Mouse (Mus musculus) gastrocnemius, adult 18-20 months (tissue): ENCODE measurements around the gene Adra2c. TPM values are rescaled to one million over a fixed set of nuclear protein-coding genes. Genes with fewer than 3 reads are reported as not detected.

ENCODE experiments used
- DNase-seq: peaks from one replicate; pipeline ENCODE4 v3.0.0; 2021; ENCODE audit warnings: low spot score
- long read RNA-seq, 2 experiments: library from polyadenylated mRNA; stranded (forward); transcript quantifications; one replicate each; pipeline ENCODE4 v2.0.0; 2021
- total RNA-seq, 2 experiments: library from RNA; stranded (reverse); gene quantifications; 2 replicates each; pipeline ENCODE4 v1.2.3; 2021

Adra2c gene
- total RNA-seq, result under 1 TPM; 0.18 to 0.31 TPM
- long read RNA-seq, experiment 1, partial matches to known transcripts, result 0 of 2 reads
- long read RNA-seq, experiment 1, other reads (novel, unspliced or antisense), result 0 of 2 reads
- long read RNA-seq, experiment 2, partial matches to known transcripts, result 0 of 2 reads
- long read RNA-seq, experiment 2, other reads (novel, unspliced or antisense), result 0 of 2 reads

DNA sequence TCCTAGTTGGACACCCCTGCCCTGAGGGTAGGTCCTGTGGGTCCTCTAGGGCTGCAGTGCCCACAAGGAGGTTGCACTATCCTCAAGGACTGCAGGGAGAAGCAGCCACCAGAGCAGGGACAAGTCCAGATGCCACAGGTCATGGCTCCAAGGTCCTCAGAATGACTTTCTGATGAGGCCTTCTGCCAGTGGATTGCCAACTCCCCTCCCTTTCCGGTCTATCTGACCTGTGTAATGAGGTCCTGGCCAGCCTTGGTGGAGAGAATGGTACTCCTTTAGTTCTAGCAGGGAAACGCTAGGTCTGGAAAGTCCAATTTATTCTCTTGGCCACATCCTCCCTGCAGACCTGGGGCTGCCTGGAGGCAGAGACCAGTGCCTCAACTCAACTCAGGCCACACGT lies at the start of gene Adra2c:
TSS of gene Adra2c (plus strand) at position 301 of the 400 bp plus-strand sequence.
- DNase-seq, result no peak

DNA sequence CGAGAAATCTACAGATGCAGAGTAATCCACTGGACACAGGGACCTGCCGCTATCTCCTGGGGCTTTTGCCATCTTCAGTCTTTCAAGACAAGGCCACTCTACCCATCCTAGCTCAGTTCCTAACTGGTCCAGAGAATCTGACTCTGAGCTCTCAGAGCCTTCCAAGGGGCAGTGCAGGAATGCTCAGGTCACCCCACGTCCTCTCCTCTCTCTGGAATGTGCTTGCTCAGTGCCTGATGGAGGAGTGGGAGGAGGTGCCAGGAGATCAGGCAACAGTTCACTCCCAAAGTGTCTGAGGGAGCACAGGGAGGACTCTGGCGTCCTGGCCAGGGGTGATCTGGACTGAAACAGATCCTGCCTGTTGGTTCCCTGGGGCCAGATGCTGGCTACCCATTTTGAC lies 45.0 kb upstream of the Adra2c start:
- no peak for DNase-seq

DNA sequence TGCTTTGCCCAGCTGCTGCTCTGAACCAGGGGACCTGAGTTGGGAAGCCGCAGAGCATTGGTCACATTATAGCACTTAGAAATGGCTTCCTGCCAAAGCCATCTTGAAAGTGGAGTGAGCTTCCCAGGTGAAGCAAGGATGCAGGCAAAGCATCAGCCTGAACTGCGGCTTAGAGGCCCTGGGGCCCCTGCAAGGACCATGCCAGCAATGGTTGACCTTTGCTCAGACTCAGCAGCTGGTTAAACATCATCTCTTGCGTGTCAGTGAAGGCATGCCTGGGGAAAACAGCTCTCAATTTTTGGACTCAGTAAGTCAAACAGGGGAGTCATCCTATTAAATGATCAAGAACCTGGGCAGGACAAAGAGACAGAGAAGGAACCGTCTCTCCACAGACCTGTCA lies 40.4 kb upstream of the Adra2c start:
- no peak for DNase-seq

DNA sequence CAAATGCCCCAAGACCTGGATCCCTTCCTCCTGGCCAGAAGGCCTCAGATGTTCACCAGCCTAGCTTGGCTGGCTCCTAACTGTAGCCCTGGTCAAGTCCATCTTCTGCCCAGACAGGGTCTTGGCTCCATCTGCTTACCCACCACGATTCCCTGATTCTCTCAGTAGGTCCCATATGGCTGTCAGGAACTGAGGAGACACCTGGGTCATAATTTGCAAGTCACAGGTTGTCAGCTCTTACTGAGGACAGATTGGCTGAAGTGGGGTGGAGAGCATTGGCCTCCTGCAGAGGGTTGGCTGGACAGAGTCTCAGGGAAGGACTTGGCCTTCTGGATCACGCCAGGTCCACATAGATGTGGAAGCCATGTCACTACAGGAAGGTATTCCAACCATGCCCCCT lies 39.5 kb upstream of the Adra2c start:
- no peak for DNase-seq

DNA sequence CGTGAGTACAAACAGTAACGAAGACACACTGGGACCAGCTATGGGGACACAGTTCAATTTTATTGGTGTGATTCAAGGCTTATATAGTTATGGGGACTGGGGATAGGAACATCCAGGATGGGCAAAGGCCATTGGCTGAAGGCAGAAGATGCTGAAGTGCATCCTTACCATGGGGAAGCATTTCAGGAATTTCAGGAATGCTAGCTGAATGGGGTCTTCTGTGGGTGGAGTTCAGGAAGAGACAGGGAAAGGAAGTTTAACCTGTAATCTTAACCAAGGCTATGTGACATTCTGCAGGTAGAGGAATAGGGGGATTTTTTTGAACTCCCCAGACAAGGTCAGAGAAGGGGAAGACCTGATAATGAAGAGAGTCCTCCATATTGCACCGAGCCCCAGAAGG lies 36.6 kb upstream of the Adra2c start:
- DNase-seq, result no peak

DNA sequence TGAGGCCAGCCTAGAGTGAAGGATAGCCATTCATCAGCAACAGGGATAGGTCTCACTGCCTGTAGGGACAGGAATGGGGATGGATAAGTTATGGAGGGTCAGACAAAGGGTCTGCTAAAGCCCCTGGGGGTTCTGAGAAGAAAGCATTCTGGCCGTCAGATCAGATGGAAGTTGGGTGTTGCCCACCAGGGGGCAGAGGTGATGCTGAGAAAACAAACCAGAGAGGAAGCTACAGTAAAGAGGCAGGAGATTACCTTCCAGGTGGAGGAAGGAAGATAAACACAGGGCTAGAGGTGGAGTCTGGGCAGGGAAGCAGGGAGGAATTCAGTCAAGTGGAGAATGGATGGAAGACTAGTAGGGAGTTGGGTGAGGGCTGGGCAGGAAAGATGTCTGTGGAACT lies 33.9 kb upstream of the Adra2c start:
- DNase-seq, result no peak

DNA sequence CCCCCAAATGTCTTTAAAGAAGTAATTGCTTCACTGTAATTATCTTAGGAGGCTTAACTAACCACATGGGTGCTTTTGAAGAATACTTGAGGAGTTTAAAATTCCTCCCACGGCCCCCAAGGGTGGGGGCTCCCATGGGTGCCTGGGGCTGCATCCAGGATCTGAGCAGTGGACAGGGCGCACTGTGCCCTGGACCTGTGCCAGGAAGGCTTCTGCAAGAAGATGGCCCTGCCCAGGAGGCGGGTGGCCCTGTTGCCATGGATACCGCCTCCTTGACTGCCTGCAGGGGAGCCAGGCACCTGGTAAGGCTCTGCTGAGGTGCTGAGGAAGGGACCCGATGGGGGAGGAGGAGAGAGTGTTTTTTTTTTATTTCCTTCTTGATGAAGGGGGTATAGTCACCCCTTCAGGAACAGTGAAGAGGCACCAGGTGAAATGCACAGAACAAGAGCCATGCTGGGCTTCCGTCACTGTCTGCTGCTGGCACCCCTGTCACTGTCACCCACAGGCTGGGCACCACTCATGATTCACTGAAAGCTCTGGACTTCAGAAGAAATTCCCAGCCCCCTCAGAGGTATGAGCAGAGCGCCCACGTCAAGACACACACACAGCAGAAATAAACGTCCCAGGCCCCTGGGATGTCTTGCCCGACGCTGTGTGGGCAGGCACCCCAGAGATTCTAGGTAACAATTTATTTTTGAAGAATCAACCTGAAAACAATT lies 32.4 kb upstream of the Adra2c start:
- no peak for DNase-seq

DNA sequence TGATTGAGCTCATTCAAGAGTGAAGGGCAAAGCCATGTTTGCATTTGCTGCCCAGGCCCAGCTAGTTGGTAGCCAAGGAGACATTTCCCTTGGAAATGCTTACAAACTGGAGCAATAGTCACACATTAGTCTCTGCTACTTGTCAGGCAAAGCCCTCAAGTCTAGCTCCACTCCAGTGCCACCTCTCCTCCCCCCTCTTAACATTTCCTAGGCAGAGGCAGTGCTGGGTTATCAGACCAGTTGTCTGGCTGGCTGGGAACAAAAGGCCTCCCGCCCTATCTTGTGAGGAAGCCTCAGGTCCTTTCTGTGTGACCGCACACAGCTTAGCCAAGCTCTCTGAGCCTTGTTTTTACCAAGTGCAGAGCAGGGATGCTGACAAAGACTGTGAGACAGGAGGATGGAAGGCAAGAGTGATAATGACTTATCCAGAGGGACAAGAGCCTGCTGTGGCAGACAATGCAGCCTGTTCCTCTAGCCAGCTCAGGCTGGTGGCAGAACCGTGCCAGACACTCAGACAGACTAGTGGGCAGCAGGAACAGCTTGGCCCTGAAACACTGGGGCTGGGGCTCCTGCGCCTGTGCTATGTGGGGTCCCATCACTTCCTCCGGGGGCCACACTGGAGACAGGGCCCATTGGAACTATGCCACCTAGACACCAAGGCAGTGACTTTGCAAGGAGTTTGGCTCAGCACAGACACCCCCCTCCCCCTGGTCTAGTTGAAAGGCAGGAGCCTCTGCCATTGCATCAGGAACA lies 23.0 kb upstream of the Adra2c start:
- no peak for DNase-seq

DNA sequence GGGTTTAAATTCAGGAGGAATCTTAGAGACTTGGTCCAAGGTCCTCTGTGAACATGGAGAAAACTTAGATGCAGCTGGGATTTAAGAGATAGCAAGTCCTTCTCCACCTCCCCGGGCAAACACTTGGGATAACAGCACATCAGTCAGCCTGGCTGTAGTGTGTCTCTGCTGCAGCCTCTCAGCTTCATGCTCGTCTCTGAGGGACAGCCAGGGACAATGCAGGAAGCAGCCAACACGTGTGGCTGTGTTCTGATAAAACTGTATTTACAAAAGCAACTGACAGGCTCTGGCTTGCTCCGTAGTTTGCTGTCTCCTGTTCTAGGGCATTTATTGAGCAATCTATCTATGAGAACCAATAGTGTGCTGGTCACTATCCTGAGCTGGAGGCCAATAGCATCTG lies 14.4 kb upstream of the Adra2c start:
- no peak for DNase-seq

DNA sequence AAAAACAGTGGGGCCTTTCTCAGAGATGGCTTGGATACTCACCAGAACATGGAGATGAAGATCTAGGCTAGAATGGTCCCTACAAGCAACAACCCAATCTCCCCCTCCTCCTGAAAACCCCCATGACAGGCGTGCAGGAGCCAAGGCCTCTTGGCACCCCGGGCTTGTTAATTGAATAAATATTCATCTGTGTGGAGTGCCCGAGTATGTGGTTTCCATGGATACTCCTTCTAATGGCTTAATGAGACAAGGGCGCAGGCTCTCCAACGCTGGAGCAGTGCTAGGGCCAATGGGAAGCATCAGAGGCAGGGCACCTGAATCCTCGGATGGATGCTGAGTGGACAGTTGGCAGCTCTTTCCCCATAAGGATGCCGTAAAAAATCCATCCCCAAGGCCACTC lies 10.6 kb upstream of the Adra2c start:
- DNase-seq, result no peak

DNA sequence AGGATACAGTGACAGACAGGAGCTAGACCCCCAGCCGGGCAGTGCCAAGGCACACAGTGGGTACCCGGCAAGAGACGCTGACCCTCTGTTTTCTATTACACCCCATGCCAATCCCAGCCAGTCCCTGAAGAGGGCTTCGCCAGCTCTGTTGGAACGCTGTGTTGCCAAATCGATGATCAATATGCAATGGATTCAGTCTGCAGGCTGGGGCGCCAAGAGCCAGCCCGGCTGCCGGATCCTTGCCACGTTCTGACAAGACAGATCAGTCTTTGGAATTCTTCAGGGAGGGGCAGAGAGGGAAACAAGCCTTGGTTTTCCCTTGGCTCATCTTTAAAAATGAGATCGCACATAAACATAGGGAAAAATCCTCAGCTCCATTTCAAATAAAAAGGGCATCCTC lies 2.8 kb upstream of the Adra2c start:
- DNase-seq, result no peak

DNA sequence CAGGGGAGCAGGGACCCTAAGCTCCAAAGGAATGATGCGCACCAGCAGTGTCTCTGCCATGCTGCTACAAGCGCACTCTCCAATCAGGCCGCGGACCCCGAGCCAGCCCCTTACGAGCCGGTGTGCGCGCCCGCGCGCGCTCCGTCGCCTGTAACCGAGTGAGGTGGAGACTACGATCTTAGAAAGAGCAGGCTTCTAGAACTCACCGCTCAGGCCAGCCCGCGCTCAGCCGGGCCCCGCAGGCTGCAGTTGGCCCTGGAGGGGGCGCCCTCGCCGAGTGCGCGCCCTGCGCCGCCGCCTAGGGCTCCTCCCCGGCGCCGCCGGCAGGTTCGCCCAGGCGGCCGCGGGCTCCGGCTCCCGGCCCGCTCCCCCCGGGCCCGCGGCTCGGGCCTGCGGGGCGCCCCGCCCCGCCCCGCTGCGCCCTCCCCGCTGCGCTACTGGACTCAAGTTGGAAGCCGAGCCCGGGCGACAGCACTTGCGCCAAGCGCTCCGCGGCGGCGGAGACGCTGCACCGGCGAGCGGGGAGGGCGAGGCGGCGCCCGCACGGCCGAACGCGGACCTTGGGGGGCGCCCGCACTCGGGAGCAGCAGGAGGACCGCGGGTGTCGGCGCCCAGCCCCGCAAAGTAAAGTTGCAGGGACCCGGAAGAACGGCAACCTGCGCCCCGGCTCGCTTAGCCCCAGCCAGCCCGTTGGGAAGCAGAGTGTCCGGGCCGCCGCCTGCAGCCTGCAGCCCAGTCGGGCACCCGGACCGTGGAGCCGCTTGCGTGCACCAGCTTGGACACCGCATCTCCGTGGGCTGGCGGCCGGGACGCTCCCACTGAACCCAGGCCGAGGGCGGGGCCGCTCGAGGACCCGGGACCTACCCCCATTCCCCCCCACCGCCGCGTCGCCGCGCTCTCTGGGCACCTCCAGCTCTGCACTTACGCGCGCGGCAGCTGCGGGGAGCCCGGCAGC lies 899 bp downstream of the Adra2c start:
- DNase-seq, result peak; percentile 3

DNA sequence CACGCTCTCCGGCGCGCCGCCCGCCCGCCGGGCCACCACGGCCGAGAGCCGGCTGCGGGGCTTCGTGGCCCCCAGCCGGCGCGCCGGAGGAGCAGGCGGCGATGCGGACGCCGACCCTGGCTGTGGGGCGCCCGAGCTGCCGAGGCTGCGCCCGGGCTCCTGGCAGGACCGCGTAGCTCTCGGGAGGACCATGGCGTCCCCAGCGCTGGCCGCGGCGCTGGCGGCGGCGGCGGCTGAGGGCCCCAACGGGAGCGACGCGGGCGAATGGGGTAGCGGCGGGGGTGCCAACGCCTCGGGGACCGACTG lies 1.5 kb downstream of the Adra2c start:
- no peak for DNase-seq

DNA sequence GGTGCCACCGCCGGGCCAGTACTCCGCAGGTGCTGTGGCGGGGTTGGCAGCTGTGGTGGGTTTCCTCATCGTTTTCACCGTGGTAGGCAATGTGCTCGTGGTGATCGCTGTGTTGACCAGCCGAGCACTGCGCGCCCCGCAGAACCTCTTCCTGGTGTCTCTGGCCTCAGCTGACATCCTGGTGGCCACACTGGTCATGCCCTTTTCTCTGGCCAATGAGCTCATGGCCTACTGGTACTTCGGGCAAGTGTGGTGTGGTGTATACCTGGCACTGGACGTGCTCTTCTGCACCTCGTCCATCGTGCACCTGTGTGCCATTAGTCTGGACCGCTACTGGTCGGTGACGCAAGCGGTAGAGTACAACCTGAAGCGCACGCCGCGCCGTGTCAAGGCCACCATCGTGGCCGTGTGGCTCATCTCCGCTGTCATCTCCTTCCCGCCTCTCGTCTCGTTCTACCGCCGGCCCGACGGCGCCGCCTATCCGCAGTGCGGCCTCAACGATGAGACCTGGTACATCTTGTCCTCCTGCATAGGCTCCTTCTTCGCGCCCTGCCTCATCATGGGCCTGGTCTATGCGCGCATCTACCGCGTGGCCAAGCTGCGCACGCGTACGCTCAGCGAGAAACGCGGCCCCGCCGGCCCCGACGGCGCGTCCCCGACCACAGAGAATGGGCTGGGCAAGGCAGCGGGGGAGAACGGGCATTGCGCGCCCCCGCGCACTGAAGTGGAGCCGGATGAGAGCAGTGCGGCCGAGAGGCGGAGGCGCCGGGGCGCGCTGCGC lies 2.1 kb downstream of the Adra2c start:
- DNase-seq, result no peak

DNA sequence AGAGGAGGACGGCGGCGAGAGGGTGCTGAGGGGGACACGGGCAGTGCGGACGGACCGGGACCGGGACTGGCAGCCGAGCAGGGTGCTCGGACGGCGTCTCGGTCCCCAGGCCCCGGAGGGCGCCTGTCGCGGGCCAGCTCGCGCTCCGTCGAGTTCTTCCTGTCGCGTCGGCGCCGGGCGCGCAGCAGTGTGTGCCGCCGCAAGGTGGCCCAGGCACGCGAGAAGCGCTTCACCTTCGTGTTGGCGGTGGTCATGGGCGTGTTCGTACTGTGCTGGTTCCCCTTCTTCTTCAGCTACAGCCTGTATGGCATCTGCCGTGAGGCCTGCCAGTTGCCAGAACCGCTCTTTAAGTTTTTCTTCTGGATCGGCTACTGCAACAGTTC lies 2.7 kb downstream of the Adra2c start:
- no peak for DNase-seq

DNA sequence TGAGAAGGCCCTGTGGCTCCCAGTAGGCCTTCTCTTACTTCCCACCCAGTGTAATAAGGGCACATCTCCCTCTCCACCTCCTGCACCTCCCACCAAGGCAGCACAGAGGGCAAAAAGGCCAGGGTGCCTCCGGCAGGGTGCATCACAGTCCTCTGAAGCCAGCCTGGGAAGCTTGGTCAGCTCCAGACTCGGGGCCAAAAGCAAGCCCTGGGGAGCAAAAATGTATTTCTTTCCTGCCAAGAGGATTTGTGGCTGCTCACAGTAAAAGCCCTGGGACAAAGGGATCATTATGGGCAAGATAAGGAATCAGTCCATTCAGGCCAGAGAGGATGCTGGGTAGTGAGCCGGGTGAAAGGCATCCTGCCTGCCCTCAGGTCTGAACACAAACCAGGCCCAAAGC lies 7.2 kb downstream of the Adra2c start:
- DNase-seq, result no peak

DNA sequence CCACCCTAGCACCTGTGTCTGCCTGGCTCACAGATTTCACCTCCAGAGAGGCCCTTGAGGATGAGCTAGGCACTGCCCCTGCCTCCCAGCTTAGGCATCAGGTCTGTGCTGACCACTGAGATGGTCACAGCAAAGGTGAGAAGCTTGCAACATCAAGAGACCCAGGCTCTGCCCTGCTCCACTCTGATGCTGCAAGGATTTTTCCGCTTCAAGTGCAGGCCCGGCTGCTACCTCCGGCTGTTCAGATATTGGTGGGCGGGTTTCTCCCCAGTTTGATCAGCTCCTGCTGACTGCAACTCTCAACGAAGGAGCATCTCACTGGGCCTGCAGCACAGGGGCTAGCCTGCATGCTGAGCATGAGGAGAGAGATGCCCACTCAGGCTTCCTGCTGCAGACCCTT lies 8.1 kb downstream of the Adra2c start:
- no peak for DNase-seq

DNA sequence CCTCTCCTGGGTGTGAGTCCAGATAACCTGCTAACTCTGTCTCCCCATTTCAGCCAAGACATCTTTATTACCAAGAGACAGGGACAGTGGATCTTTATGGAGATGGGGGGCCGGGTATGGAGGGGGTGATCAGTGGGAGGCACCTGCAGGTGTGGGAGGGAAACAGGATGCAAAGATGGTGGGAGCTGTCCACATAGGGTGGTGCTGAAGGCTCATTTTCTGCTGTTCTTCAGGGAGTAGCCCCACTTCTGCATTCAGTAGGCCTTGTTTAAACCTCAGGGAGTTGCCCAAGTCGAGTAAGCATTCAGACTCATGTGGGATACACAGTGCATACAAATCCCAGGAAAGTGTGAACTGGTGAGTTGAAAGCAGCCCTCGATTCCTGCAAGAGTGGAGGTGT lies 21.5 kb downstream of the Adra2c start:
- DNase-seq, result no peak

DNA sequence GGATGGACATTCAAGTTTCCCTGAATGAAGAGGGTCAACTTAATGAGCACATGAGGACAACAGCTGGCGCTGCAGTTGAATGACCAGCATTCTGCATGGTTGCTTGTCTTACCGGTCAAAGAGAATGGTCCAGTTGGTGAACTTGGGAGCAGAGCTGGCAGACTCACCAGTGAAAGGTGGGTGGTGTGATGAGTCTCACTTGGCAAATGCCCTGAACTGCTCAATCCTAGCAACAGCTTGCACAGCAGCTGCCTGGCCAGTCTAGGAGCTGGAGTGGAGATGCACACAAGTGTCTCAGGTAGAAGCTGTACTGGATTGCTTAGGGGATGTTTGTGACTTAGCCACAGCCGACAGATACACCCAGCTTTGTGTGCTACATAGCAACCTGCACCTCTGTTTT lies 26.1 kb downstream of the Adra2c start:
- no peak for DNase-seq

DNA sequence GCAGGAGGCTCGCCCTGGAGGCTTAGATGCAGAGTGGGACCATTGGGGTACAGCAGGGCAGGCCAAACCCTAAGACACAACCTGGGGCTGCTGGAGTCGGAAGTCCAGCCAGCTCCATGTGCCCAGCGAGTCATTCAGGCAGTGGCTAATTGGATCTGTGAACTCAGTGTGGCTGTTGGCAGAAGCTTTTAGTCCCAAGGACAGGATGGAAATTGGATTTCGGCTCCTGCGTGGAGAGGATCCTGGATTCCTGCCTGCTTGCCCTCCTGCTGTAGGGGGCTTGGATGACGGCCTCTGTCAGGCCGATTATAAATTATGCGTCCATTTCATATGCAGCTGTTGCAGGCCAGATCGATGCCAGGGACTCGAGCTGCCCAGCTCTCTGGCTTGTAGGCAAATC lies 27.2 kb downstream of the Adra2c start:
- no peak for DNase-seq

DNA sequence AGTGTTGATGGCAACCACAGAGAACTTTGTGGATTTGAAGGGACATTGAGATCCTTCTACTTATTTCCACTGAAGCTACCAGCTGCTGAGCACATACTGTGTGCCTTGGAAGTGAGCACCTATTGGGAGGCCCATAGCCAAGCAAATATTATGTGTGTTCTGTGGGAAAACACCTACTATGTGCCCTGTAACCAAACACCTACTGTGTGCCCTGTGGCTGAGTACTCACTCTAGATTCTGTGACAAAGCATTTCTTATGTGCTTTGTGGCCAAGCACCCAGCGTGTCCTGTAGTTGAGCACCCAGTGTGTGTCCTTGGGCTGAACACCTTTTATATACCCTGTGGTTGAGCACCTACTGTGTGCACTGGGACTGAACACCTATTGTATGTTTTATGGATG lies 28.6 kb downstream of the Adra2c start:
- DNase-seq, result no peak
